Mouse (Mus musculus) Patski (cell line): ENCODE data around the gene Olfr239. TPM values are rescaled to one million over a fixed set of nuclear protein-coding genes. Genes with fewer than 3 reads are reported as not detected.
"Not testable (repeated sequence)": the region's sequence is repeated elsewhere in the genome, so short reads cannot be mapped to it uniquely, and the experiment has no call there.

ENCODE experiments used
- ATAC-seq: fragments of 100-300 bp; one replicate; pipeline ENCODE4 v1.8.0; 2021
- CTCF ChIA-PET: fragments of 350-600 bp; sonication (Branson Sonifier 250); formaldehyde crosslinking; loops from one replicate; lab custom pipeline; 2022; ENCODE audit warnings: inconsistent platforms; lab: Charles Lee
- POLR2A ChIA-PET: fragments of 350-600 bp; sonication (Branson Sonifier 250); formaldehyde crosslinking; loops from one replicate; lab custom pipeline; 2022; ENCODE audit warnings: antibody characterized with exemption, inconsistent platforms; lab: Charles Lee
- DNase-seq: peaks from one replicate; pipeline ENCODE4 v3.0.0-alpha.2; 2011; ENCODE audit warnings: low read depth, low spot score
- H3K27me3 ChIP-seq: fragments of 371-371 bp; one replicate; pipeline ENCODE4 v1.5.1; 2021
- CTCF ChIP-seq: fragments of 100-300 bp; IDR thresholded peaks from one replicate; pipeline ENCODE4 v1.5.1; 2021
- in situ Hi-C: fragments of 300-500 bp; cut with MboI; formaldehyde crosslinking; loops from 3 replicates; pipeline ENCODE4 v1.11.1; 2018; ENCODE audit warnings: low pct_unique_long_range_greater_than_20kb, mixed read lengths
- polyA plus RNA-seq: library from polyadenylated mRNA; unstranded; gene quantifications from one replicate; pipeline ENCODE4 v1.2.3, GENCODE M21; 2021

Olfr239 gene
- not detected for polyA plus RNA-seq

GRCm38 (mm10) chr17:33191002-33191401 is at the start of gene Olfr239:
Gene Olfr239 (plus strand): TSS chr17:33191302.
- CTCF ChIA-PET, in situ Hi-C loops, DNase-seq, ATAC-seq, POLR2A ChIA-PET, H3K27me3 ChIP-seq: not testable (repeated sequence)

GRCm38 (mm10) chr17:33168147-33168546 is 23.0 kb upstream of the Olfr239 start, which contains the start of gene Olfr55:
Gene Olfr55 (plus strand): TSS chr17:33168447.
- DNase-seq, in situ Hi-C loops, CTCF ChIA-PET, POLR2A ChIA-PET, H3K27me3 ChIP-seq, ATAC-seq: not testable (repeated sequence)

- POLR2A ChIA-PET: no interaction called here
- no peak for TF ChIP-seq CTCF
- ATAC-seq (no peak), DNase-seq (no peak)
- in situ Hi-C loops: no loop called here
- CTCF ChIA-PET: no interaction called here
- H3K27me3 ChIP-seq: peaks cover 28% of the 10 kb centered on the region
Observed at GRCm38 (mm10) chr17:33221590-33221989, 30.5 kb downstream of the Olfr239 start, which contains the start of gene Olfr1564. Gene Olfr1564 (minus strand): TSS chr17:33221690.

GRCm38 (mm10) chr17:33236646-33237045 is 45.5 kb downstream of the Olfr239 start:
- H3K27me3 ChIP-seq, POLR2A ChIA-PET, CTCF ChIA-PET, DNase-seq, ATAC-seq: not testable (repeated sequence)
- in situ Hi-C loops: loop anchor here (10.0 kb wide), 1 partner anchor 78 kb away; no protein-coding TSS in a partner anchor

Other genes with a start within 250 kb of the Olfr239 start
- 33.0 TPM for gene Cyp4f13, start 243.9 kb upstream of the Olfr239 start, polyA plus RNA-seq
- 3.8 TPM for gene Zfp472, start 225.5 kb upstream of the Olfr239 start, polyA plus RNA-seq
- gene Zfp952, start 198.2 kb upstream of the Olfr239 start, polyA plus RNA-seq: 7.8 TPM
- 5.5 TPM for gene Zfp763, start 157.9 kb upstream of the Olfr239 start, polyA plus RNA-seq
- gene 4921501E09Rik, start 123.2 kb upstream of the Olfr239 start, polyA plus RNA-seq: not detected
- gene Zfp563, start 102.0 kb upstream of the Olfr239 start, polyA plus RNA-seq: 8.0 TPM
- not detected for gene Morc2b, start 51.6 kb upstream of the Olfr239 start, polyA plus RNA-seq
- not detected for gene Olfr55, start 22.9 kb upstream of the Olfr239 start, polyA plus RNA-seq
- not detected for gene Olfr1564, start 30.4 kb downstream of the Olfr239 start, polyA plus RNA-seq
- gene Zfp955a, start 63.8 kb downstream of the Olfr239 start, polyA plus RNA-seq: 8.2 TPM
- gene Olfr63, start 73.4 kb downstream of the Olfr239 start, polyA plus RNA-seq: 0.01 TPM
- gene Zfp955b, start 98.2 kb downstream of the Olfr239 start, polyA plus RNA-seq: 9.7 TPM
- 7.5 TPM for gene Zfp81, start 167.6 kb downstream of the Olfr239 start, polyA plus RNA-seq
- 5.9 TPM for gene Zfp101, start 203.3 kb downstream of the Olfr239 start, polyA plus RNA-seq
- not detected for gene Actl9, start 241.6 kb downstream of the Olfr239 start, polyA plus RNA-seq